Mouse (Mus musculus) kidney, adult 8-10 months (tissue): ENCODE measurements around the gene Ntng2.

Experiments
- DNase-seq, 2 experiments: peaks; one replicate each; pipeline ENCODE4 v3.0.0; 2022

The Ntng2 gene

DNA sequence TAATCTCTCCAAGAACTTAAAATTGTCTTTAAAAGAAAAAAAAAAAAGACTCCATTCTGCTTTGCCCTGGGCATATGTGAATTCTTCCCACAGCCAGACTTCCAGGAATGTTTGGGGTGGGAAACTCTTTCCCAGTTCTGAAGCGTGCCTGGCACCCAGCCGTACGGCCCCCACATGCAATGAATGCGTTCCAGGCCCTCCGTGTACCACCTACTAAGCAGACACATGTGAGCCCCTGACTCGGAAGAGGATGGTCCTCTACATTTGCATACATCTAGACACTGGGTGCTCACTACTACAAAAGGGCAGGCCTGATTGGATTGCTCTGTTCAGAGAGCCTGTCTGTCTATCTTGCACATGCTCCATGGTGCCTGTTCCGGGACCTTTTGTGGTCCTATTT is 17.0 kb downstream of the Ntng2 start:
- no peak for DNase-seq

DNA sequence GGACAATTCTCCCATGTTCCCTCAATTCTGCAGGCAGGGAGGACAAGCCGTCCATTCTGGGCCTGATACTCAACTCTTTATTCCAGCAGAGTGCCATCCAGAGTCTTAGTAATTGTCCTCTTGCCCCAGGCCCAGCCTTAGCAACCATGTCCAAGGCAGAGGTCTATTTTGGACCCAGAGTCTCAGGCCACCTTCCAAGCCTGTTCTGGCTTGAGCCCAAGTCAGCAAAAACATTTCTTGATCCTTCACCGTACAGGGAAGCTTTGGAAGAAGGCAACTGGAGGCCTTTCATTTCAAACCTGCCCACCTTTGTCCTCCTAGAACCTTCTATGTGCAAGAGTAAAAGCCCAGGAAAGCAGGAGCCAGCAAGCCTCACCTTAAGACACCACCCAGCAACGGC is 17.8 kb downstream of the Ntng2 start:
- peak in 1 of 2 experiments; percentile 9 for DNase-seq

DNA sequence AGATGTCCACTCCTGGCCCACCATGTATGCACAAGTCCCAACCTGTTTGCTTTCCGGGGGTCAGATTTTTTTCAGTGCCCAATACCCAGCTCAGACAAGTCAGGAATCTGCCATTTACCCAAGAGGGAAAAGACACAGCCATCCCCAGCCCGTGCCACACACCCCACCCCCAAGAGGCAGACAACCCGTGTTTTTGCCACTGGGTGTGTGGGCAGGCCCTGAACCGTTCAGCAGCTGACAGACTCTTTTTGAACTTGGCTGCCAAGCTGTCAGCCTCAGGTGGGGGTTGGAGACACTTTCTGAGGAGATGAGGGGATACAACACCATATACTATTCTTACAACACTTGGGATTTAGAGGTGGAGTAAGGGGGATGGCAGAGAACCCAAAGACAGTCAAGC is 18.8 kb downstream of the Ntng2 start:
- no peak for DNase-seq

DNA sequence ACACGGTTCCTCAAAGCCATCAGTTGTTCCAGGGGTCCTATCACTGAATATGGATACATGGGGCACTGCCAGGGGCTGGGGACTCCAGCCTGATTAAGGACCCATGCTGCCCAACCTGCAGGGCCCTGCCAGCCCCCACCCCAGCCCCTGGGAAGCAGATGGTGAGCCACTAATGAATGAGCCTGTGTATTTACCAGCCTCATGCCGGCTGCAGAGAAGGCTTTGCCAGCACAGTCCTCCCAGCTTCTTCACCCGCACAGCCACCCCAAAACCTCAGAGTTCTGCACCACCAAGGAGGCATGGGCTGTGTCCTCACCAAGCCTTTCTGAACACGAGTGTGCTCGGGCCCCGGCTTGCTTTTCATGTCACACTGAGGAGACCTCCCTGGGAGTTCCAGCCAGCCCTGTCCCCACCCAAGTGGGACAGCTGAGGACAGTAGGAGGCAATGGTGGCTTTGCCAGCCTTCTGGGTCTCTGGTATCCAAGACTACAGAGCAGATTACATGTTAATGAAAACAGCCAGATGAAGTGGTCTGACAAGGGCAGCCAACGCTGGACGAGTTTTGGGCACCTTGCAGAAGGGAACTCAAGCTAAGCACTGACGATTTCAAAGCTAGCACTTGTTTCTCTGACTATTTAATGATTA is 22.5 kb downstream of the Ntng2 start:
- no peak for DNase-seq

DNA sequence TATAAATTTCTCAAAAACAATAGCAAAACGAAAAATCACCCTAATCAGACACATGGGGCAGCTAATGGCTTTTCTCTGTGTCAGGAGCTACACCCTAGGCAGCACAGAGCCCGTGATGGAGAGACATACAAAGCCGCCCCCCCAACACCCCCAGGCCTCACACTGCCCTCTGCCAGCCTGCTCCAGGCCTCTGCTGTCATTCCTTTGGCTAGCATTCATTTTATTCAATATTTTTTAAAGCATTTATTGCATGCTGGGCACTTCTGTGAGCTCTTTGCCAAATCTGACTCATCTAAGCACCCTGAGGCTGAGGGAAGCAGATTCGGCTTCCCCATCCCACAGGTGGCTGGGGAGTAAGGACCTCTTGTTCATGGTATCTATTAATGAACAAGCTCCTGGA is 26.1 kb downstream of the Ntng2 start:
- DNase-seq: no peak

DNA sequence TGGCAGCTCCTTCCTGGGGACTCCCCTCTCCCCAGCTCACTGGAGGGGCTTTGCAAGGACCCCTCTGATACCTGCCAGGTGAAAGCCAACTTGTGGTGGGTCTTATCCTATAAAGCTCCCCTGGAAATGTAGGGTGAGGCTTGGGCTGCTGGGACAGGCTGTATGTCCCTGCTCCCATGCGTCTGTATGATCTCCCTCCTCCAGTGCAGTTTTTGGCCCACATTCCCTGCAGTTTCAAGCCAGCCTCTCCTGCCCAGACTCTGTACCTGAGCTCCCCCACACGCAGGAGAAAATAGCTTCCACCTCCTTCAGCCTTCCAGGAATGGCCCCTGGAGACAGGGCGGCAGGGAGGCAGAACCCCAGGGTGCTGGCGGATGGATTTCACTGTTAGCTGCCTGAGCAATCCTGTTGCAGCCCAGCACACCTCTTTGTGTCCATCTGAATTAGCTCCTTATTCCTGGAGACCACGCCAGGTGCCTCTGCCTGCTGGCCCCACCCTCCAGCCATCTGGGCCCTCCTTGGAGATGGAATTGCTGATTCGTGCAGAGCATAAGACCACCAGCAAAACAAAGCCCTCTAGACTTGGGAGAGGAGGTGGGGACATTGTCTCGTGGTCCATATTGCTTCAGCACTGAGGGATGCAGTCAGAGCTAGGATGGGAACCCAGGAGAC is 29.1 kb downstream of the Ntng2 start:
- no peak for DNase-seq

DNA sequence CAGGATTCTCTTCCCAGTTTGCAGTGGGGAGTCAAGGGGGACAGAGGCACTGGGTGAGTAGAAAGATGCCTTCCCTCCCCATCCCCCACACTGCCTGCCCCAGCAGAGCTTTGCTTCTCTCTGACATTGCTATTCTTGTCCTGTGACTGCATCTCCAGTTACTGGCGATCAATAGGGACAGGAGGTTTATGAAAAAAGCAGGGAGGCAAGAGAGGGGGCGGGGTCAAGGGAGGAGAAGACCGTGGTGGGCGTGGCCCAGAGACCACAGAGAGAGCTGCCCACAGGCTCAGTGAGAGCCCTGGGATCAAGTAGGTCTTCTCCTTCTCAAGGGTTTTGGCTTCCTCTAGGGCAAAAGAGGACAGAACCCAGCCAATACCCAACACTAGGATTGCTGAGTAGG is 30.5 kb downstream of the Ntng2 start:
- no peak for DNase-seq

DNA sequence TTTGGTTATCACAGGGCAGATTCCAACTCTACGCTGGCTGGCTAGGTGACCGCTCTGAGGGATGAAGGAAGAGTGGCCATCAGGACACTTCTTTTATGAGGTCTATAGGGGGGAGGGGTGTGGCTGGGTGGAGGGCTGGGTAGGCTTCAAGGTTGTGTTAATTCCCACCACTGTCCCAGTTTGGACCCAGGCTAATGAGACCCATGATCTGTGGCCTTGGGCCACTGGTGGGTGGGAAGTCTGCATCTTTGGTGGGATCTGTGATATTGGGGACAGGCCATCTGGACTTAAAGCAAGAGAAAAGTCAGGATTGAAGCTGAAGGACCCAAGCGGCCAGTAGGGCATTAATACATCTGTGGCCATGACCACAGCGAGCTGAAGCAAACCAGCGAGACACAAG is 34.0 kb downstream of the Ntng2 start:
- no peak for DNase-seq

DNA sequence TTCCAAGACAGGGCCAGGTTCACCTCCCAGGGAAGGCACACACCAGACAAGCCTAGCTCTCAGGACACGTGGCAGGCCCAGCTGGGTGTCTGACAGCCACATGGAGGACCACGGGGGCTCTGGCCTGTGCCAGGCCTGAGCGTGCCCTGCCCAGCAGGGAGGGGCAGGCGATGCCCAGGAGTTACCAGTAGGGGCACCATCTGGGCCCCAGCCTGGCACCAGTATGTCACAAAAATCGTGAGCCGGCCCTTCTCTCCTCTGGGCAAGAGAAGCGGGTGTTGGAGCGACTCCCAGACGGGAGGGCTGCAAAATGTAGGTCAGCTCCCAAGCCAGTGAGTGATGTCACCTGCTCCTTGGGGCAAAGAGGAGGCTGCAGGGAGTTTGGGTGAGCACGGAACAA is 34.9 kb downstream of the Ntng2 start:
- DNase-seq: no peak

DNA sequence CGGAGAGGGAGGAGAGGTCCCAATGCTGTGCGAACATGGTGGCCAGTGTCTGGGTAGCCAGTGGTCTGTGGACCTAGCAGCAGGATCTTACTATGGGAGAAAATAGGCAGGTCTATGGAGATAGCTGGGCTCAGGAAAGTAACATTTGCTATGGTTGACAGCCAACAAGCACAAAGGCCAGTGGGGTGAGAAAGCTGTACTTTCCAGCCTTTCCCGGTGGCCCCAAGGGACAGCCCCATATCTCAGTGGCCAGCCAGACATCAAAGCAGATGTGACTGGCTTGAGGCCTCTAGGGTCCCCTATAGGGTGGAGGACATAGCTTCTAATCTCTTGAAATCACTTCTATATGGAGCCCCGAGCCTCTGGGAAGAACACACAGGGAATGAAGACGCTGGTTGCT is 35.8 kb downstream of the Ntng2 start:
- DNase-seq: no peak

DNA sequence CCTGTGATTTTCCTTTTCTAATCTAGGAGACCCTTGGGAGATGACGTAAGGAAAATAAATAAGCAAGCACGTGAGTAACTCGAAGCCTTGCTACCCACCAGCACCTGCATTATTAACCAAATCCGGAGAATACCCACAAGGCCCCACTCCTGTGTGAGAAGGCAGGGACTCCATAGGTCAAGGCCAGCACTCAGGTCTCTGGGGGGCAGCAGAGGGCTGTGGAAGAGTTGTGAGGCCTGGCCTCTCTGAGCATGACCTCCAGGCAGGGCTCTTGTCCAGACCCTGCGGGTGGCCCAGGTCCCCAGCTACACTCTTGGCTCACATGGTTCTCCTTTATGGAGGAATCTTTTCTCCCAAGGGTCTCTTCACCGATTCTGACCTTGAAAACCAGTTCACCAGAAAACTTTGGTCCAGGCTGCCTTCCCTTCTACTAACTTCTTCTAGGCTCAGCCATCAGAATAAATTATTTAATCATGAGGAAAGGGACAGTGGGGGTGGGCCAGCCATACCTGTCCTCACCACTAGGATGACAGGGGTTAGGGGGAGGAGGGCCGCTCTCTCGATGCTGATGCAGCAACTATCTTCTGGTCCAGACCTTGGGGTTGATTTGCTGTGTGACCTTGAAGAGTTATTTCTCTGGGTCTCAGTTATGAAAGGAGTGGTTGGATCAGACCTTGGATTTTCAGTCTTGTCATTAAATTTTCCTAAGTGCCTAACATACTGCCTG is 36.4 kb downstream of the Ntng2 start:
- peak in 1 of 2 experiments; percentile 57 for DNase-seq

DNA sequence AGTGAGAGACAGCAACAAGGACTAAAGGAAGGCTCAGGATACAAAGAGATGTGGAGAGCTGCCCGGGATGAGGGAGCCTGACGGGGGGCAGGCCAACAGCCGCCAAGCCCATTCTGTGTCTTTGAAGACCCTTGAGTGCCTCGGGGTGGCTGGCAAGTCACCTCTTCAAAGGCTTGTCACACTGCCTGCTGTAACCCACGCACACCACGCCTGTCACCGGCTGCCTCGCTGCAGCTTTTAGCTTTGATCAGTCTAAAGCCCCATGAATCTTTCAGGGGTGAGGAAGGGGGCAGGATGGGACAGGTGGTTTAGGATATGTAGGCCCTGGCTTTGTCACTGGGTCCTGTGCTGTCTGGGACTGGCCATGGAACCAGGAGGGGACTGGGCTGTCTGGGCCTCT is 46.6 kb downstream of the Ntng2 start:
- no peak for DNase-seq

DNA sequence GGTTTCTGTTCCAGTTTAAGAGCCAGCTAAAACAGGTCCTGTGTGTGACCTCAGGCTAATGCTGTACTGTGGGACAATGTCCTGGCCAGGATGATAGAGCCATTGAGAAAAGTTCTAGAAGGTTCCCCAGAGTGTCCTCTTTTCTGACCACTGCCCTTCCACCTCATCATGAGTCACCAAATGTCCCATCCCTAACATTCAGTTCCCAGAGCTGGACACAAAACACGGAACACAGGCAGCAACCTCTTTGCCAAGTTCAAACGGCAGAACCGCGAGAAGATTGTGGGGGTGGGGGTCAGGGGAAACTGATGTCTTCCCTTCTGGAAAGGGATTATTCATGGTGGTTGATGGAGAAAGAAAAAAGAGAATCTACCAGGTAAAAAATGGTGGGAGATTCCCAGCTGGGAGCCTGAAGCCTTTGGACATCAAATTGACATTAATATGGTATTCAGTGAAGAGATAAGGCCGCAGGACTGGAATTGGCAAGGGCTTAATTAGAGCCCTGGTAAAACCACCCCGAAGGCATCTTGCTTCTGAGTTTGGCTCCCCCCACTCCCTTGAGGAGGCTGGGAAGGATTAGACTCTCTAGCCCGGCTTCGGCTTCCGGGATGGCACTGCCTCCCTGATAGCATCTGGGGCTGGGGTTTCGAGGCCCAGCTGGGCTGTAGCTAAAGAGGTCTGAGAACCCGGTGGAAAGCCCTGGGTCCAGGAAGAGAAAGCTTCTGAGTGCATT is 51.4 kb downstream of the Ntng2 start:
- DNase-seq: no peak

DNA sequence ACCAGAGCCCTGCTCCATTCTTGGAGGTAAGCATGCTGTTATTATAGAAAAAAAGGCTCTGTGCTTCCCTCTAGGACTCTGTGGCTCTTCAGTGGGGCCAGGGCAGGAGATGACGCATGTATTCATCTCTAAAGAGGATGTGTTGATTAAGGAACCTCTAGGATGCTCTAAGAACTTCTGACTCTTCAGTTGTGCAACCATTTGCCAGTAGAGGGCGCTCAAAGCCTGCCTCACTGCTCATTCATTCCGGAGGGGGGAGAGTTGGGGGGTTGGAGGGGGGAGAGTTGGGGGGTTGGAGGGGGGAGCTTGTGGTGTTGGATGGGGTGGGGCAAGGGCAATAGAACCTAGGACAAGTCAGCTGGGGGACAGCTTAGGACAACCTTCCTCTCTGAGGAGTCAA is 52.9 kb downstream of the Ntng2 start:
- DNase-seq: peak in 1 of 2 experiments; percentile 25

DNA sequence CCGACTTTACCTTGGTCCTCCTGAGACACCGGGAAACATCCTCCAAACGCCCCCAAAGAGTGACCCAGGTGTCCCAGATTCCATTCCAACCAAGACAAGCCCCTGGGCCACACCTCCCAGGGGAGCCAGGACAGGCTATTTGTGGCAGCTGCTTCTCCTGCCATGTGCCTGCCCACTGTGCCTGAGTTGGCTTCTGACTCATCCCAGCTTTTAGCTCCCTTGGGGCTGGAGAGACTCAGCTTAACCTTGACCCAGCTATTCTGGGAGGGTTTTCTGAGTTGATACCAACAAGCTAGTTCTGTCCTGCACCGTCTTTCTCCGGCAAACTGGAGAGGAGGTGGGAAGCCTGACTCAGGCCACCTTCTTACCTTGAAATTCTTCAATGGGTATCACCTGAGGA is 54.4 kb downstream of the Ntng2 start:
- no peak for DNase-seq

DNA sequence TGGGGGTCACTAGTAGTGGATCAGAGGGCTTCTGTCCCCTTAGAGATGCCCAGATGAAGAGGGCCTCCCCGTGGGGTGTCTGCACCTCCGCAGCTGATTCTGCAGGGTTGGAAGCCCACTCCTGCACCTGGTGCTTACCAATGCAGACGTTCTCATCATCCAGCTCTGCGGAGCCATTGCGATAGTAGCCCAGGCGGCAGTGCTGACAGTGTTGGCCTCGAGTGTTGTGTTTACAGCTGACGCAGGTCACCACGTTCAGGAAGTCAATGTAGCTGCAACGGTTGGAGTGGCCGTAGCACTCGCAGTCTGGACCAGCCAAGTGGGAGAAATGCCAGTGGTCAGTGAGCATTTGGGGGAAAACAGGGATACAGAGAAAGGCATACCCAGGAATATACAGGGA is 56.0 kb downstream of the Ntng2 start:
- DNase-seq: no peak

DNA sequence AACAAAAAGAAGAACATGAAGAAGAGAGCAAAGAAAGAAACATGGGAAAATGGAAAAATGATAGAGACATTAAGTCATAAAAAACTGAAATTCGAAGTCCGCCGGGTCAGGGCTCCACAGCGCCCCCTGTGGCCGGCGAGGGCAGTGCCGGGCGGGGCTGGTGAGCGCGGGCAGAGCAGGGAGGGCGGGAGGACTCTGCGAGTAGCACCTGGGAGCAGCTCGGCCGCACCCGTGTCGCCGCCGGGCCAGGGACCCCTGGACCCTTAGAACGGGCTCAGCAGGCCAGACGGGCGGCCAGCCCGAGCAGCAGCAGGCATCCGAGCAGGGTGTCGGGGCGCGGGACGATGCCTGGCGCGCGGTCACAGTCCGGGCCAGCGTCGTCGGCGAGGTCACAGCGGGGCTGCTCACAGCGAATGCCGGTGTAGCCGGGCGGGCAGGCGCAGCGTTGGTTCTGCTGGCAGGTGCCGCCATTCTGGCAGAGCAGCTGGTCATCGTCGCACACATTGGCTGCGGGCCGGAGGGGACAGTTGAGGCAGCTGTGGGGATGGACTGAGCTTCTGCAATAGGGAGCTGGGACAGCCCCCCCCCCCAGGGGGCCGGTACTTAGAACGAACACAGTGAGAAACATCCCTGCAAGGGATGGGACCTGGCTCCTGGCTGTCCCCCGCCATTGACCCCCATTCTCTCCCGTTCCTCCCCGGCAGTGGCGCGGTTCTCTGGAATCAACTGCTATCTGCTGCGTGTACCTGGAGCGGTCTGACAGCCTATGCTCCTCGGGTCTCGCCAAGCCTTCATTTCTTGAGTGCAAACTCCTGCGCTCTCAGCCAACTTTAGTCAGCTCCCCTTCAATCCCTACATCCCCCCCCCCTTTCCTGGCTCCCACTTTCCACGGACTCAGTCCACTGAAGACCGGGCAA is 58.0 kb downstream of the Ntng2 start:
- DNase-seq: peak; percentile 50 to 66

DNA sequence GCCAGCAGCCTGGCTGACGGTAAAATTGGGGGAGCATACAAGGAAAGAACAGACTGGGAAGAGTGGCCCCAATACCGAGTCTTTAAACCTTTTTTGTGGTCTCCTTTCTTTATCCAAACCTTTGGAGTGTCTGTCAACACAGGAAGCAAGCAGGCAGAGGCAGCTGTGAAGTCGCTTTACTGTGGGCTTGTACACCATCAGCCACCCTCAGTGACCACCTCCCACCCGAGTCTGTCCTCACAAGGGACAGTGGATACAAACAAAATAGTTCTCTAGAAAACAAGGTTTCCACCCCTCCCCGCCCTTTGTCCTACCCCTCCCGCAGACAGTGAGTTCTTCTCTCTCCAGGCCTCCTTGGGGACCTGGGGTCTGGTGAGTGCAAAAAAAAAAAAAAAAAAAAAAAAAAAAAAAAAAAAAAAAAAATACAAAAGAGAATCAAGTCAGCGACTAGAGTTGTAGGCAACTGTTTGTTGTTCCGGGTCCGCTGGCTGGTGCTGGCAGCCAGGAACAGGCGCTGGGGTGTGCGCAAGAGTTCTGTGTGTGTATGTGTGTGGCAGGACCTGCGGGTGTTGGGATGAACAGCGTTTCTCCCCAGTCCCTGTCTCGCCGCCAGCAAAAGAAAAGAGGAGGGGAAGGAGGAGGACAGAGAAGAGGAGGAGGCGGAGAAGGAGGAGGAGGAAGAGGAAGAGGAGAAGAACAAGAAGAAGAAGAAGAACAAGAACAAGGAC is 58.8 kb downstream of the Ntng2 start:
- no peak for DNase-seq

DNA sequence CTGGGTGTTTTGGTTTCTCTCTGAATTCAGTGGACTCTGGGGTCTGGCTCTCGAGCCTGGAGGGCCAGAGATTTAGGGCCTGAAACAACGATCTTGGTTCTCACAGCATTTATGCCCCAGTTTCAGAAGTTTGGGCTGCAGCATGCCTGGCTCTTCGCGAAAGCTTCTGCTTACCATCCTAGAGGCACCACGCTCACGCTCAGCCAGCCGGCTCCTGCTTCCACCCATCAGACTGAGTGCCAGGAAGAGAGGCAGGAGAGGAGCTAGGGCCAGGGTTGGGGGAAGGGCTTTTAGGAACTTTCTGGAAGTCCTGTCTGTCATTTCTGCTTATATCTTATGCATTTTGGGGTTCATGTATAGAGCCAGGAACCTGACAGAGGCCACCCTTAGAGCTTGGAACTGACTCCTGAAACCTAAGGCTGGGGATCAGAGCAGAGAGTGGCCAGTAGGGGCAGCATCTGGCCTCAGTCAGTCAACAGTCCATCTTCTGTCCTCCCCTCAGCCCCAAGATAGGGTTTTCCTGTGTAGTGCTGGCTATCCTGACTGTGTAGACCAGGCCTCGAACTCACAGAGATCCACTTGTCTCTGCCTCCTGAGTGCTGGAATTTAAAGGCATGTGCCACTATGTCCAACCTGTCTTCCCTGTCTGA is 60.1 kb downstream of the Ntng2 start:
- DNase-seq: no peak

DNA sequence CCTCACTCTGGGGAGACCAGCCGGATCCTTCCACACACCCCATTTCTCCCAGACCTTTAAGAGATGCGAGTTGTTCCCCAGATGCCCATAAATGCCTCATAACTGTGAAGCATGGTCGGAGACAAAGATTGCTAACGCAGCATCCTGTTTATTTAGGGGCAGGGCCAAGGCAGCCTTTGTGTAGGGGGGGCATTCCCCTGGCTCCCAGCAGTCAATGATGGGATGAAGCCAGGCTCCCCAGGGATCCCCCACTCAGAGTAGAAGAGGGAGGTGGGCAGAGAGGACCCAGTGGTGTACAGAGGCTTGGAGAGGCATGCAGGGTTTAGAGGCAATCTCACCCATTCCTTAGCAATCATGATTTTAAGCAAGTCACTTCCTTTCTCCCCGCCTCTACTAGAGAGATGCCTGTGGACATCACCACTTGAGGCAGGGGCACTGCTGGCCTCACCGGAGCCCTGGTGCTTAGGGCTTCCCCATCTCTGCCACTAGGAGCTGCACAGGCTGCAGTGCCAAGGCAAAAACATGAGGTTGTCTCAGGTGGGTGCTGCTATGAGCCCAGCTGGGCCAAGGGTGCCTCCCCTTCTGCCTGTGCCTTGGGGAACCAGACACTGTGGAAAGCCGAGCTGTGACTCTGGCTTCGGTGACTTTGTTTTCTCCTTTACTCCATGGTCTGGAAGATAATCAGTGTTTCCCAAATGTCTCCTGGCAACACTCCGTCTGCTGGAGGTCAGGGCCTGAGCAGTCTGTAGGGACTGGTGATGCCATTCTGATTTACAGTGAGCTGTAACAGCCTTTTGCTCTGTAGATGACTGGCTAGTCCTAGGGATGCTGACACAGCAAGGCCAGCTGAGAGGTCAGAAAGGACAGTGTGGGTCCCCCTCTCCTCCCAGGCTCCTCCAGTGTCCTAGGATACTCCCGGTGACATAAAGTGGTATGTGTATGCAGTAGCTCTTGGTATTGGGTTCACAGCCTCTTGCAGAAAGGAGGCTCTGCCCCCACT is 61.3 kb downstream of the Ntng2 start:
- peak; percentile 19 to 37 for DNase-seq
